Mouse (Mus musculus) heart, embryonic 16.5 days (tissue): ENCODE data around the gene St8sia6. TPM values are rescaled to one million over a fixed set of nuclear protein-coding genes. Genes with fewer than 3 reads are reported as not detected.

Source experiments
- ATAC-seq: fragments of 200-750 bp; cut with Nextera tagmentation; replicated peaks from 2 replicates; pipeline ENCODE4 v1.8.0; 2017; ENCODE audit warnings: moderate number of reproducible peaks; ENCODE audit not compliant: insufficient read depth, low FRiP score; ENCODE audit errors: extremely low read depth
- H3K27ac ChIP-seq: fragments of 300-500 bp; sonication (generic); 2 replicates; pipeline ENCODE4 v1.5.1; 2014; ENCODE audit warnings: mild to moderate bottlenecking, low read length, control low read depth, moderate library complexity
- H3K27me3 ChIP-seq: fragments of 300-500 bp; sonication (generic); 2 replicates; pipeline ENCODE4 v1.6.1; 2014; ENCODE audit warnings: low read length, mixed read lengths; ENCODE audit not compliant: control insufficient read depth, insufficient read depth
- H3K36me3 ChIP-seq: fragments of 300-500 bp; sonication (generic); 2 replicates; pipeline ENCODE4 v1.6.1; 2014; ENCODE audit not compliant: control insufficient read depth, insufficient read depth
- H3K4me1 ChIP-seq: fragments of 300-500 bp; sonication (generic); 2 replicates; pipeline ENCODE4 v1.6.1; 2014; ENCODE audit warnings: low read length, mixed read lengths; ENCODE audit not compliant: control insufficient read depth, insufficient read depth
- H3K4me2 ChIP-seq: fragments of 300-500 bp; sonication (generic); 2 replicates; pipeline ENCODE4 v1.6.1; 2014; ENCODE audit warnings: low read depth, mild to moderate bottlenecking, control low read depth, low read length
- H3K4me3 ChIP-seq: fragments of 300-500 bp; sonication (generic); 2 replicates; pipeline ENCODE4 v1.5.1; 2014; ENCODE audit warnings: mild to moderate bottlenecking, control low read depth, low read length
- H3K9ac ChIP-seq: fragments of 300-500 bp; sonication (generic); 2 replicates; pipeline ENCODE4 v1.6.1; 2014; ENCODE audit warnings: low read length, control low read depth
- H3K9me3 ChIP-seq: fragments of 300-500 bp; sonication (generic); replicated peaks from 2 replicates; pipeline ENCODE4 v1.6.1; 2016; ENCODE audit warnings: low read length; ENCODE audit not compliant: control insufficient read depth
- WGBS: fragments of 180-500 bp; shearing (Covaris S2); extraction: QIAGEN DNeasy Blood & Tissue Kit; methylation state at CpG from one replicate; pipeline ENCODE4 v1.1.7; 2014; 5-methylcytosine and 5-hydroxymethylcytosine counted together
- polyA plus RNA-seq: library from polyadenylated mRNA; unstranded; fragments of >200 nt; fragmentation: Nextera tagmentation; extraction: Ambion mirVana; gene quantifications from 2 replicates; pipeline ENCODE4 v1.2.1, GENCODE M21; 2015

The St8sia6 gene
- polyA plus RNA-seq, 1 experiment from 2014 or later: 1.0 TPM

DNA sequence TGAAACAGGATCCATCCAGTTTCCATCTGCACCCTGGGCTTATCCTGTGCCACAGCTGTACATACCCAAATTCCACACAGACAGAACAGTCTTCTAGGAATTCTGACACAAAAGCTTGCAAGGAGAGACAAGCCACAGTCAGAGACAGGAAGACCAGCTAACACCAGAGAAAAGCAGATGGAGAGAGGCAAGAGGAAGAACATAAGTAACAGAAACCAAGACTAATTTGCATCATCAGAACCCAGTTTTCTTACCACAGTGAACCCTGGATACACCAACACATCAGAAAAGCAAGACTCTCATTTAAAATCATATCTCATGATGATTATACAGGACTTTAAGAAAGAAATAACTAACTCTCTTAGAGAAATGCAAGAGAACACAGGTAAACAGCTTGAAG is 16.8 kb downstream of the St8sia6 start:
- ATAC-seq: no peak

DNA sequence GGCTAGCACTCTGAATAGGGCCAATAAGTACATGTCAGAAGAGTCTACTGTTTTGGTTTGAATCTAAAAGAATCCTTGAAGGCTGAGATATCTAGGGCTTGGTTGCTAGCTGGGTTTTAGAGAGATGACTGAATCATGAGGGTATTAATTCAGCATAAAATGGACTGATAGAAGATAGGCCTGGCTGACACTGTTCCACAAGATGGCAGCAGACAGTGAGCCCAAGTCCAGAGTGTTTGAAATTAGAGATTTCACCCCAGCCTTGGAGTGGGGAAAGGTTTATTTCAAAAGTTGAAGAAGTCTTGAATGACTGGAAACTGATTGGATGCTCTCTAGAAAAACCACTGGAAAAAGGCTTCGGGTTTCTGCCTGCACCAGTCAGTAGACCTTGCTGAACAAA is 17.4 kb downstream of the St8sia6 start:
- Histone ChIP-seq H3K27me3 (no peaks in the 10 kb centered on the region), H3K4me1 (no peaks in the 10 kb centered on the region), H3K27ac (no peak overlapping the region), H3K4me3 (no peak overlapping the region), H3K36me3 (no peaks in the 10 kb centered on the region), H3K4me2 (no peak overlapping the region), H3K9ac (no peak overlapping the region), H3K9me3 (no peaks in the 10 kb centered on the region)
- ATAC-seq: no peak
- WGBS: 83% methylated on average over 1 of the region's 1 CpGs

More for the DNA sequence above, 16.8 kb downstream of the St8sia6 start:
- Histone ChIP-seq H3K4me3 (no peak overlapping the region), H3K27ac (no peak overlapping the region), H3K9me3 (no peaks in the 10 kb centered on the region), H3K4me1 (no peaks in the 10 kb centered on the region), H3K27me3 (no peaks in the 10 kb centered on the region), H3K9ac (no peak overlapping the region), H3K36me3 (no peaks in the 10 kb centered on the region), H3K4me2 (no peak overlapping the region)

DNA sequence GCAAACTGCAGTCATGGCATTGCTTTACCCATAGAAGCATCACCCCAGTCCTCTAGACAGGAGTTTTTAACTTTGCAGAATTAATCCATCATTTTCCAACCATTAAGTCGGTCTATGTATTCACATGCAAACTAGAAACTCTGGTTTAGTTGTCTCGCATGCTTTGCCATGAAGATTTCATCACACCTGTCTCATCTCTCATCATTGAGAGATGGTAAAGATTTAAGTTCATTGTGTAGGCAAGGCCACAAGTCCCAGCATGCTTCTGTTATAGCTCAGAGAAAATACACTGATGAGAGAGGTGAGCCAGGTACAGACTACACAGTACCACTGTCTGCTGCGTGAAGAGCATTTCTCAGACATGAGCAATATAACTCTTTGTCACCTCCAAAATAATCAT is 18.8 kb downstream of the St8sia6 start:
- WGBS: 81% methylated on average over 3 of the region's 3 CpGs
- no peaks in the 10 kb centered on the region for H3K9me3 ChIP-seq
- no peak overlapping the region for H3K9ac ChIP-seq
- H3K27ac ChIP-seq: no peak overlapping the region
- ATAC-seq: no peak
- H3K4me1 ChIP-seq: no peaks in the 10 kb centered on the region
- no peaks in the 10 kb centered on the region for H3K36me3 ChIP-seq
- no peaks in the 10 kb centered on the region for H3K27me3 ChIP-seq
- no peak overlapping the region for H3K4me3 ChIP-seq
- no peak overlapping the region for H3K4me2 ChIP-seq

DNA sequence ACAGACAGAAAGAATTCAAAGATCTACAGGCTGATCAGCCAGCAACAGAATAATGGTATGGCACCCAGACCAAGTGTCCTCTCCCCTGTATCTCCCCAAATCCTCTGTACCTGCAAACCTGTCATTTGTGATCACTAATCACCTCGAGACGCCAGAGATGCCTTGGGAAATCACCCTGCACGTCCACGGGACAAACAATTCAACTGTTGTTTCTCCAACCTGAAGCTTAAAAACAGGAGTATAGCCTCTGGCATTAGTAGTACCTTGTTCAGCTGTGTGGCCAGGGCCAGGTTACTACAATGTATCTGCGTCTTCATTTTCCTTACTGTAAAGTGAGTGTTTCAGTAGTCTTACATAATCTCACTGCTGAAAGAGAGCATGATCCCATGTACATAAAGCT is 25.3 kb downstream of the St8sia6 start:
- no peak for ATAC-seq
- Histone ChIP-seq H3K4me1 (no peaks in the 10 kb centered on the region), H3K9me3 (no peaks in the 10 kb centered on the region), H3K9ac (no peak overlapping the region), H3K4me3 (no peak overlapping the region), H3K36me3 (no peaks in the 10 kb centered on the region), H3K27ac (no peak overlapping the region), H3K27me3 (no peaks in the 10 kb centered on the region), H3K4me2 (no peak overlapping the region)
- WGBS: 59% methylated on average over 5 of the region's 5 CpGs

DNA sequence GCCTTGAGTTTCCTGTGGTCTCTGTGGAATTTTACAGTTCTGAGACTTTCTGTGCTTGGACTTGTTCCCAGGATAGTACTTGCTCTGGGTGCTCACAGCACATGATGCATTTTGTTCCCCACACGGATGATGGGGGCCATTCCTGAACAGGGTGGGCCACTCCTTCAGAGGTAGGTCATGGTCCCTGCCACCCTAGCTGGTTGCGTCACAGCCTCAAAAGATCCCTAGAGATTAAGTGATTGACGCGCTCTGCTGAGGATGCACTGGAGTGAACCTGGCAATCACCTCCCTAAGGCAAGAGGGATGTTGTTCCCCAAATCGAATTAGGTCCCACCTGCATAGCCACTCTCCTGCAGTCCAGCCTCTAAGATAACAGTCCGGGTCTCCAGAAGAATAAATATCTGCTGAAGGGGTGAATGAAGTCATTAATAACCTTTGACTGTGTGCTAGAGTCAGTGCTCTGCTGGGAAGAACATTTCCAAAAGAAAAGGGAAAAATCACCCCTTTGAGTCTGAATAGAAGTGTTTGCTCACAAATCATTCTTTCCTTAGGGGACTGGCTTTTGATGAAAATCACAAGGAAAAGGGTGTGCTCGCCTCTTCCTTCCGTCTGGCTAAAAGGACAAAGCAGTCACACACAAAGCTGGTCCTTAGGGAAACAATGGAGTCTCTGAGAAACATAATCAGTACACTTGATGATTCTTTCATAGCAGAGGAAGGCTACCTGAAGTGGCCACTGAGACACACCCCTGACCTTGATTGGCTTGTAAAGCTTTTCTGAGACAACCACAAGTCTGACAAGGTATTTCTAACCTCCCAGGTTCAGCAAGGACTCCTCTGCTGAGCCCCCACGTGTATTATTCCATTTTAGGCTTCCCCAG is 26.1 kb downstream of the St8sia6 start:
- no peak overlapping the region for H3K27ac ChIP-seq
- no peaks in the 10 kb centered on the region for H3K27me3 ChIP-seq
- no peak overlapping the region for H3K4me3 ChIP-seq
- no peaks in the 10 kb centered on the region for H3K9me3 ChIP-seq
- no peak for ATAC-seq
- no peaks in the 10 kb centered on the region for H3K4me1 ChIP-seq
- no peak overlapping the region for H3K9ac ChIP-seq
- 65% methylated on average over 9 of the region's 9 CpGs for WGBS
- no peaks in the 10 kb centered on the region for H3K36me3 ChIP-seq
- no peak overlapping the region for H3K4me2 ChIP-seq

DNA sequence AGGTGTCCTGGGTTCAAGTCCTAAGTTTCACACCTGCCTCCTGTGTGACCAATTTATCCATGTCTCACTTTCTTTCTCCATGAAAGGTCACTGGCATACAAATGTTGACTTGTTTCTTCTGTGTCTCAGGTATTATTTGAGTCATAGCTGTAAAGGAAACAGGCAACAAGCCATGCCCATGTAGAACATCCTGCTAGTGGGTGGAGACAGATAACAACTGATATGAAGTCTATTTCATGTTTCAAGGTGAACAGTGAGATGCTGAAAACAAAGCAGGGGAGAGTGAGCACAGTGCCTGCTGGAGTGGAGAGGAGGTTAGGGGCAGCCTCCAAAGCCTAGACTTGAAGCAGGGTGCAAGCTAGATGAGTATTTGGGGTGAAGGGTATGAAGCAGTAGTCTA is 33.5 kb downstream of the St8sia6 start:
- H3K9ac ChIP-seq: no peak overlapping the region
- H3K4me2 ChIP-seq: no peak overlapping the region
- H3K4me1 ChIP-seq: no peaks in the 10 kb centered on the region
- no peaks in the 10 kb centered on the region for H3K9me3 ChIP-seq
- no peak overlapping the region for H3K27ac ChIP-seq
- ATAC-seq: no peak
- H3K4me3 ChIP-seq: no peak overlapping the region
- no peaks in the 10 kb centered on the region for H3K36me3 ChIP-seq
- H3K27me3 ChIP-seq: no peaks in the 10 kb centered on the region

DNA sequence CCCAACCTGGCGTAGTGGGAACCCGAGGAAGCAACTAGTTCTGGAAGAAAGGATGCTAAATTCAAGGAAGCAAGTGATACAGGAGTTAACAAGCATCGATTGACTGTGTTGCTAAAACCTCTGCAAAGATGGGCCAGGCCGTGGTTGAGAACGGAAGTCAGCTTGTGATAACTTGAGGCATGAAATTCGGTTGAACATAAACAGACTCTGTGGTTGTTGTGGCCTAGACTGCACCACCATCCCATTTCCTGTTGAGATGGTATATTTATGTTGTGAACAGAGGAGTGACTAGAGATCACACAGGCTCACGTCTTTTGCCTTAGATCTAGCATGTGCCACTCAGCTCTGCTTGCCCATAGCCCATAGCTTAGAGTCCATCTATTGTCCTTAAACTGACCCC is 36.5 kb downstream of the St8sia6 start:
- no peak; the same call in 1 of the 2 replicates for ATAC-seq
- no peak overlapping the region for H3K27ac ChIP-seq
- 67% methylated on average over 7 of the region's 7 CpGs for WGBS
- no peak overlapping the region for H3K4me3 ChIP-seq
- no peaks in the 10 kb centered on the region for H3K9me3 ChIP-seq
- no peaks in the 10 kb centered on the region for H3K27me3 ChIP-seq
- no peaks in the 10 kb centered on the region for H3K4me1 ChIP-seq
- H3K36me3 ChIP-seq: no peaks in the 10 kb centered on the region
- no peak overlapping the region for H3K9ac ChIP-seq
- no peak overlapping the region for H3K4me2 ChIP-seq

DNA sequence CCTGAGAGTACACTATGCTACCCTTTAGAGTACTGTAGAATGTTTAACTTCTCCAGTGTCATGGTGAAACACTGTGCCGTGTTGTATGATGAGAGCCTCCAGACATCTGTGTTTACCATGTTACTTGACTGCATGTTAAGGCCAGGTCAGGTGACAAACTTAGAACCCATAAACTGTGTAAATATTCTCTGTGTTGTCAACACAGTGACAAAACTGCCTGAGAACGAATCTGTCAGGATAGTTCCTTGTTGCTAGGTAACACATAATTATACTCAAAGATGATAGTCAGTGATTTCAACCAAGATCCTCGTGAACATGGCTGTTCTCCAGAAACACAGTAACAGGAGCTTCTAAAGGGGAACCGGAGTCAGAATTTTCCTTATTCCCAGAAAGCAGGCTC is 38.1 kb downstream of the St8sia6 start:
- Histone ChIP-seq H3K4me2 (no peak overlapping the region), H3K9ac (no peak overlapping the region), H3K27me3 (no peaks in the 10 kb centered on the region), H3K27ac (no peak overlapping the region), H3K4me1 (no peaks in the 10 kb centered on the region), H3K9me3 (no peaks in the 10 kb centered on the region), H3K36me3 (no peaks in the 10 kb centered on the region), H3K4me3 (no peak overlapping the region)
- ATAC-seq: no peak
- WGBS: 71% methylated on average over 4 of the region's 4 CpGs

DNA sequence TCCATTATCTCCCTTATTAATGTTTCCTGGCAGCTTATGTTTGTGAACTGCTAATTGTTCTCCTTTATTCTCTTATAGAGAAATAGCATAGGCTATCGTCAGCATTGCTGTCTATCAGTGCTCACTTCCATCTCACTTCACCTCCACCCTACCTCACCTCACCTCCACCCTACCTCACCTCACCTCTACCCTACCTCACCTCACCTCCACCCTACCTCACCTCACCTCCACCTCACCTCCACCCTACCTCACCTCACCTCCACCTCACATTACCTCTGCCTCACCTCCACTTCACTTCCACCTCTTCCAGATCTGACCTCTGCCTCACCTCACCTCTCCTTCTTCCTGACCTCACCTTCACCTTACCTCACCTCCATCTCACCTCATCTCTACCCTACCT is 42.2 kb downstream of the St8sia6 start:
- Histone ChIP-seq H3K4me1 (no peaks in the 10 kb centered on the region), H3K27ac (no peak overlapping the region), H3K4me2 (no peak overlapping the region), H3K9me3 (no peaks in the 10 kb centered on the region), H3K36me3 (no peaks in the 10 kb centered on the region), H3K9ac (no peak overlapping the region), H3K4me3 (no peak overlapping the region), H3K27me3 (no peaks in the 10 kb centered on the region)
- no peak for ATAC-seq
- 74% methylated on average over 1 of the region's 1 CpGs for WGBS
